Mouse (Mus musculus): ENCODE data around the gene Cracr2b. TPM values are rescaled to one million over a fixed set of nuclear protein-coding genes. Genes with fewer than 3 reads are reported as not detected.

The Cracr2b gene
- polyA plus RNA-seq, 1 experiment from 2014 or later = 20.8 TPM

- no peak for ATAC-seq (ENCODE audit: low FRiP score, low TSS enrichment)
- Histone ChIP-seq H3K4me3 (ENCODE audit: low read depth, low read length) (peak overlapping the region; percentile 80), H3K9ac (ENCODE audit: low read length) (peak overlapping the region; percentile 88), H3K9me3 (ENCODE audit: control insufficient read depth, low read length) (no peaks in the 10 kb centered on the region), H3K36me3 (ENCODE audit: control insufficient read depth, insufficient read depth, low read length) (peaks cover 19% of the 10 kb centered on the region), H3K4me1 (replicated peaks; ENCODE audit: control insufficient read depth, insufficient read depth) (peaks cover 20% of the 10 kb centered on the region), H3K27ac (replicated peaks) (no peak overlapping the region), H3K4me2 (replicated peaks; ENCODE audit: low read depth) (peak overlapping the region; percentile 90), H3K27me3 (ENCODE audit: control insufficient read depth, insufficient read depth, low read length) (no peaks in the 10 kb centered on the region)
- WGBS = 10% methylated on average over 5 of the region's 5 CpGs
- no peak for DNase-seq (ENCODE audit: low spot score)
- TF ChIP-seq EP300 (optimal IDR thresholded peaks at IDR 0.05) (no peak), CTCF (IDR thresholded peaks at IDR 0.05; ENCODE audit: low read depth) (no peak)
These were observed 13.3 kb downstream of the Cracr2b start for GRCm38 (mm10) chr7:141474160-141474559.

DNA sequence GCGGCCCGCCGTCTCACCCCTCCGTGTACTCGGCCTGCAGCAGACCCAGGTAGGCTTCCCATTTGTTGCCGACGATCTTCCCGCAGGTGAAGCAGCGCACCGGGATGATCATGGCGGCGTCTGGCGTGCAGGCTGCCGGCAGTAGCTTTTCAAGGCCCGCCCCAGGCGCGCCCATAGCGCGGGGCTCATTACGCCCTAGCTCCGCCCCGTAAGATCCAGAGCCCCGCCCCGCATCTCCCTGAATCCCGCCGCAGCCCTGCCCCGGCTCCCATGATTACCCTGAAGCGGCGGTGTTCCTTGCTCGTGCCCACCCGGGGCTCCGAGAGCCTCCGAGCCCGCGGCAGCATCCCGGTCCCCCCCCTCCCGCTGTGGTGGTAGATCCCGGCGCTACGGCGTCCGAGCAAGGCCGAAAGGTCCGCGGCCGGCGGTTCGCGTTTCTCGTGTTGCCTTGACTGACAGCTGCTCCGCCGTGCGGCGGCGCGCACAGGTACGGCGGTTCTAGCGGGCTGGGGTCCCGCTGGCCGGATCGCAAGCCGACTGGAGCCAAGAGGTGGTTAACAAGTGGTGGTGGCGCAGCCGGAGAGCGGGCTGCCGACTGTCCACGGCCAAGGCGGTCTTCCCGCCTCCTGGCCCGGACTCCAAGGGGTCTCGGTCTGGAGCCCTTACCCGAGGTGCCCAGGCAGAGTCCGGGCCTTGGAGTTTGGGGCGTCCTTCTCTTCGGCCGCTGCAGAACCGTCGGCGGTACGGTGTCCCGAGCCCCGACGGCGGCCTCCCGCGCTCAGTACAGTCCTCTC is 14.3 kb downstream of the Cracr2b start, which contains the start of the genes Polr2l and Tspan4:
Gene Polr2l (minus strand): TSS at position 122 of the 794 bp plus-strand sequence.
Gene Tspan4 (plus strand): TSS at position 230 of the 794 bp plus-strand sequence.
- peak within 1 kb of the TSS; percentile 90 for H3K4me2 ChIP-seq (replicated peaks; ENCODE audit: low read depth)
- H3K4me1 ChIP-seq (replicated peaks; ENCODE audit: control insufficient read depth, insufficient read depth) = peaks cover 16% of the 10 kb centered on the region
- peak within 1 kb of the TSS; percentile 87 for H3K27ac ChIP-seq (replicated peaks)
- TF ChIP-seq CTCF (IDR thresholded peaks at IDR 0.05; ENCODE audit: low read depth) = peak; percentile 27; the same call in 1 of the 2 replicates
- peak; percentile 82 for TF ChIP-seq EP300 (optimal IDR thresholded peaks at IDR 0.05)
- peak within 1 kb of the TSS; percentile 88 for H3K9ac ChIP-seq (ENCODE audit: low read length)
- peak within 1 kb of the TSS; percentile 80 for H3K4me3 ChIP-seq (ENCODE audit: low read depth, low read length)
- DNase-seq (ENCODE audit: low spot score) = peak; percentile 86
- H3K27me3 ChIP-seq (ENCODE audit: control insufficient read depth, insufficient read depth, low read length) = no peaks in the 10 kb centered on the region
- H3K36me3 ChIP-seq (ENCODE audit: control insufficient read depth, insufficient read depth, low read length) = peaks cover 13% of the 10 kb centered on the region
- under 1% methylated on average over 66 of the region's 87 CpGs for WGBS
- no peaks in the 10 kb centered on the region for H3K9me3 ChIP-seq (ENCODE audit: control insufficient read depth, low read length)
- ATAC-seq (ENCODE audit: low FRiP score, low TSS enrichment) = peak; percentile 74

DNA sequence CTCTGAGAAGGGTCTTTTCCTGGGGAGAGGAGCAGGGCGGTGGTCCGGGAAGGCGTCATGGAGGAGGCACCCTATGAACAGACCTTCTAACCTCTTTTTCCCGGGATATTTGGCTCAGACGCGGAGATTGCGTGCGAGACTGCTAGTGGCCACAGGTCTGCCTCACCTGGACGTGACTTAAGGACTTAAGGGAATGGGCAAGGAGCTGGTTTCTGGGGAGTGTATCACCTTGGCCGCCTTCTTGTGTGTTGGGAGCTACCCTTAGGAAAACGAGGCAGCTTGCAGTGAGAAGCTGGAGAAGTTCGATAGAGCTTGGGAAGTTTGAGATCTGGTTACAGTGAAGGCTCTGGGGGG is 14.9 kb downstream of the Cracr2b start:
- WGBS = 0% methylated on average over 12 of the region's 12 CpGs
- H3K27me3 ChIP-seq (ENCODE audit: control insufficient read depth, insufficient read depth, low read length) = no peaks in the 10 kb centered on the region
- peak overlapping the region; percentile 90 for H3K4me2 ChIP-seq (replicated peaks; ENCODE audit: low read depth)
- peak overlapping the region; percentile 80 for H3K4me3 ChIP-seq (ENCODE audit: low read depth, low read length)
- no peak for DNase-seq (ENCODE audit: low spot score)
- peak overlapping the region; percentile 88 for H3K9ac ChIP-seq (ENCODE audit: low read length)
- H3K36me3 ChIP-seq (ENCODE audit: control insufficient read depth, insufficient read depth, low read length) = peaks cover 8% of the 10 kb centered on the region
- peak overlapping the region; percentile 87 for H3K27ac ChIP-seq (replicated peaks)
- no peaks in the 10 kb centered on the region for H3K9me3 ChIP-seq (ENCODE audit: control insufficient read depth, low read length)
- TF ChIP-seq EP300 (optimal IDR thresholded peaks at IDR 0.05) = no peak
- TF ChIP-seq CTCF (IDR thresholded peaks at IDR 0.05; ENCODE audit: low read depth) = no peak
- peaks cover 16% of the 10 kb centered on the region for H3K4me1 ChIP-seq (replicated peaks; ENCODE audit: control insufficient read depth, insufficient read depth)
- ATAC-seq (ENCODE audit: low FRiP score, low TSS enrichment) = peak; percentile 5; the same call in 1 of the 2 replicates

DNA sequence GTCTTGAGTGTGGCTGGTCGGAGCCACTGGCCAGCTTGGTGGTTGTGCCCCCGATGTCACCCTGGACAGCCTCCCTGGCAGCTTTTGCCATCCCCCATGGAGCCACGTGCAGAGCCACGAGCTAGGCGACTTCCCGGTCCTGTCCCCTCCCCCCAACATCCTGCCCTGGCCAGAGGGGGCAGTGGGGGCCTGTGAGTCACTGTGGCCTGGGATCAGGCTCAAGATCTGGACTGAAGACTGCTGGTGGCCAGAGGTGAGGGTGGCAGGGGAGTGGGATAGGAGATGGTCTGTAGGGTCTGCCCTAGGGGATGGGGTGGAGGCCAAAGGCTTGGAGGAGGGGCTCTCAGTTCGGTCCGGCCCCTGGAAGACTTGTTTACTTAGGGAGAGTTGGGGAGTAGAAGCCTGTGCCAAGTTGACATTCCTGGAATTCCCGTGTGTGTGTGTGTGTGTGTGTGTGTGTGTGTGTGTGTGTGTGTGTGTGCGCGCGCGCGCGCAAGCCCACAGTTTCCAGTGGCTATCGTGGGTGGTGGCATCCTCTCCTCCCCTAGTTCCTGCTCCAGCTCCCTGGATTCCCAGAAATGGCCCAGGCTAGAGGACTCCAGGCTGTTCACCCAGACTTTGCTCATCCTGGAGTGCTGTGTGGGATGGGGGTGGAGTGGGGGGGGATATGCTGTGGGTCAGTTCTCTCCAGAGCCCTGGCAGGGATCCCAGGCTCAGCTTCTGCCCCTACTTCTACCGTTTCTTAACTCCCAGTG is 15.5 kb downstream of the Cracr2b start:
- TF ChIP-seq EP300 (optimal IDR thresholded peaks at IDR 0.05) = peak; percentile 95
- peak; percentile 59 for TF ChIP-seq CTCF (IDR thresholded peaks at IDR 0.05; ENCODE audit: low read depth)
- WGBS = under 1% methylated on average over 11 of the region's 17 CpGs
- Histone ChIP-seq H3K4me3 (ENCODE audit: low read depth, low read length) (peak overlapping the region; percentile 80), H3K36me3 (ENCODE audit: control insufficient read depth, insufficient read depth, low read length) (peaks cover 5% of the 10 kb centered on the region; the same call in 1 of the 2 replicates), H3K9ac (ENCODE audit: low read length) (peak overlapping the region; percentile 88), H3K27me3 (ENCODE audit: control insufficient read depth, insufficient read depth, low read length) (no peaks in the 10 kb centered on the region), H3K4me1 (replicated peaks; ENCODE audit: control insufficient read depth, insufficient read depth) (peaks cover 16% of the 10 kb centered on the region), H3K27ac (replicated peaks) (peak overlapping the region; percentile 87), H3K4me2 (replicated peaks; ENCODE audit: low read depth) (peak overlapping the region; percentile 90), H3K9me3 (ENCODE audit: control insufficient read depth, low read length) (no peaks in the 10 kb centered on the region)
- ATAC-seq (ENCODE audit: low FRiP score, low TSS enrichment) = peak; percentile 76
- peak; percentile 84 for DNase-seq (ENCODE audit: low spot score)

DNA sequence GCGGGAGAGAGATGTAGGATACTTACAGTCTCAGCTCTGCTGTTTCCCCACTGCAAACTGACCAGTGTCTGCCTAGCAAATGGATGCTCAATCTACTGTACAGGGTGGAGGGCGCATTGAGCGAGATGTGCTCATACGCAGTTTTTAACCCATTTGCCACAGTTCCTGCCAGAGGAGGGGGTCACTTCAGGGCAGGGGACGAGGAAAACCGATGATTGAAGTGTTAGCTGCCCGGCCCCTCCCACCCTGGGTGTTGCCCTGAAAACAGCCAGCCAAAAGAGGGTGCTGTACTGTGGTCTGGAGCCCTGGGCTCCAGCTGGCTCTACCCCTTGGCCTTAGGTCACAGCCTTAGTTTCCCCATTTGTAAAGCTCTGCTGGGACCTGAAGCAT is 16.1 kb downstream of the Cracr2b start:
- ATAC-seq (ENCODE audit: low FRiP score, low TSS enrichment) (peak; percentile 0; the same call in 1 of the 2 replicates), DNase-seq (ENCODE audit: low spot score) (peak; percentile 48)
- Histone ChIP-seq H3K27ac (replicated peaks) (peak overlapping the region; percentile 87), H3K9ac (ENCODE audit: low read length) (peak overlapping the region; percentile 31; the same call in 1 of the 2 replicates), H3K4me2 (replicated peaks; ENCODE audit: low read depth) (peak overlapping the region; percentile 90), H3K36me3 (ENCODE audit: control insufficient read depth, insufficient read depth, low read length) (peaks cover 5% of the 10 kb centered on the region; the same call in 1 of the 2 replicates), H3K9me3 (ENCODE audit: control insufficient read depth, low read length) (no peaks in the 10 kb centered on the region), H3K4me3 (ENCODE audit: low read depth, low read length) (peak overlapping the region; percentile 80), H3K4me1 (replicated peaks; ENCODE audit: control insufficient read depth, insufficient read depth) (peaks cover 20% of the 10 kb centered on the region), H3K27me3 (ENCODE audit: control insufficient read depth, insufficient read depth, low read length) (no peaks in the 10 kb centered on the region)
- 3% methylated on average over 7 of the region's 7 CpGs for WGBS
- TF ChIP-seq EP300 (optimal IDR thresholded peaks at IDR 0.05) (no peak), CTCF (IDR thresholded peaks at IDR 0.05; ENCODE audit: low read depth) (peak; percentile 43)
